Mouse (Mus musculus): ENCODE results near the gene Thoc6.

- TF ChIP-seq GATA1 (IDR thresholded peaks at IDR 0.05; ENCODE audit: low read length) (no peak), TAL1 (IDR thresholded peaks at IDR 0.05; ENCODE audit: low read length) (no peak)
Observed at GRCm38 (mm10) chr17:23699131-23700077, 25.7 kb upstream of the Thoc6 start.
